Mouse (Mus musculus) bone marrow, adult 2 months (tissue): ENCODE measurements at regions not wholly inside any gene's neighbourhood (a gene's known extent, or its start where the extent isn't known, plus 50 kb on each side); places are given as distances from the start of the nearest gene placed in this dataset.
"Not testable (repeated sequence)": the region's sequence is repeated elsewhere in the genome, so short reads cannot be mapped to it uniquely, and the experiment has no call there.

ENCODE experiments used
- H3K27ac ChIP-seq: fragments of 200-500 bp; 2 replicates; pipeline ENCODE4 v1.5.1; 2012; ENCODE audit warnings: low read depth, mild to moderate bottlenecking, control low read depth, inconsistent platforms, low read length; ENCODE audit not compliant: control insufficient read depth, poor library complexity, insufficient read depth
- H3K4me1 ChIP-seq: fragments of 200-500 bp; 2 replicates; pipeline ENCODE4 v1.6.1; 2011; ENCODE audit warnings: low read length; ENCODE audit not compliant: control insufficient read depth, insufficient read depth
- H3K4me3 ChIP-seq: fragments of 200-500 bp; replicated peaks from 2 replicates; pipeline ENCODE3; 2011; ENCODE audit warnings: mild to moderate bottlenecking, low read depth, low read length, control low read depth; ENCODE audit not compliant: control insufficient read depth
- CTCF ChIP-seq: fragments of 200-500 bp; IDR thresholded peaks from 2 replicates; pipeline ENCODE4 v1.5.1; 2011; ENCODE audit warnings: low read length, control low read depth; ENCODE audit not compliant: control insufficient read depth, insufficient read depth
- POLR2A ChIP-seq: fragments of 200-500 bp; IDR thresholded peaks from 2 replicates; pipeline ENCODE4 v1.6.1; 2011; ENCODE audit warnings: low read depth, mild to moderate bottlenecking, control low read depth, low read length, borderline replicate concordance; ENCODE audit not compliant: control insufficient read depth
- WGBS: fragments of 180-500 bp; shearing (Covaris S2); methylation state at CpG from one replicate; pipeline ENCODE4 v1.1.7; 2018; 5-methylcytosine and 5-hydroxymethylcytosine counted together

- H3K4me1 ChIP-seq: no peaks in the 10 kb centered on the region
- no peak overlapping the region for H3K4me3 ChIP-seq
- 81% methylated on average over 14 of the region's 14 CpGs for WGBS
- no peak for TF ChIP-seq CTCF
- TF ChIP-seq POLR2A: no peak
- H3K27ac ChIP-seq: no peak overlapping the region
Measured at GRCm38 (mm10) chr12:29395401-29395982, 132.7 kb upstream of the Myt1l start.

- Histone ChIP-seq H3K4me1 (no peaks in the 10 kb centered on the region), H3K27ac (no peak overlapping the region), H3K4me3 (no peak overlapping the region)
- TF ChIP-seq POLR2A: no peak
- TF ChIP-seq CTCF: no peak
- WGBS: 10% methylated on average over 1 of the region's 1 CpGs
Measured at GRCm38 (mm10) chr12:29404434-29404833, 123.8 kb upstream of the Myt1l start.

GRCm38 (mm10) chr12:29409336-29410055, 118.7 kb upstream of the Myt1l start:
- WGBS: 80% methylated on average over 8 of the region's 8 CpGs
- no peak overlapping the region for H3K27ac ChIP-seq

GRCm38 (mm10) chr12:29433936-29434335, 94.2 kb upstream of the Myt1l start:
- Histone ChIP-seq H3K27ac (no peak overlapping the region), H3K4me3 (no peak overlapping the region), H3K4me1 (no peaks in the 10 kb centered on the region)
- TF ChIP-seq CTCF (no peak), POLR2A (no peak)
- 82% methylated on average over 3 of the region's 3 CpGs for WGBS

More at GRCm38 (mm10) chr12:29409336-29410055, 118.7 kb upstream of the Myt1l start:
- Histone ChIP-seq H3K4me3 (no peak overlapping the region), H3K4me1 (no peaks in the 10 kb centered on the region)
- no peak for TF ChIP-seq POLR2A
- TF ChIP-seq CTCF: no peak

GRCm38 (mm10) chr12:29439343-29440019, 88.7 kb upstream of the Myt1l start:
- TF ChIP-seq POLR2A: no peak
- TF ChIP-seq CTCF: no peak
- Histone ChIP-seq H3K27ac (no peak overlapping the region), H3K4me3 (no peak overlapping the region), H3K4me1 (no peaks in the 10 kb centered on the region)
- WGBS: 71% methylated on average over 11 of the region's 11 CpGs

GRCm38 (mm10) chr12:29465201-29465600, 63.0 kb upstream of the Myt1l start:
- not testable (repeated sequence) for H3K4me3 ChIP-seq, H3K27ac ChIP-seq, H3K4me1 ChIP-seq
- WGBS: 26% methylated on average over 3 of the region's 3 CpGs
